ENCODE assay signal across 21 mouse cellular contexts in genomic region chr4:43029121-43029520, GRCm38 (mm10).
"Had no signal": no experiment of that assay in that cellular context is flagged by ENCODE, and none has a peak within 500 bp of the region (broad histone marks: within the 10 kb centered on the region; RNA-seq: fewer than 3 reads in every experiment).

No protein-coding gene starts in this region.

- H3K9me3 ChIP-seq: intestine, embryonic 15.5 days; kidney, embryonic 15.5 days; midbrain, embryonic 12.5 days; neural tube, embryonic 13.5 days had no signal

- H3K9ac ChIP-seq: intestine, embryonic 15.5 days; kidney, embryonic 15.5 days; liver, embryonic 14.5 days; midbrain, embryonic 12.5 days; neural tube, embryonic 13.5 days had no signal

- H3K27ac ChIP-seq: intestine, embryonic 15.5 days; kidney, embryonic 15.5 days; left cerebral cortex, adult 2 months; liver, embryonic 14.5 days; midbrain, embryonic 12.5 days; neural tube, embryonic 13.5 days; stomach, postnatal 0 days had no signal

- ATAC-seq: intestine, embryonic 15.5 days; midbrain, embryonic 16.5 days had no signal

- DNase-seq: kidney, adult 11 months; kidney, adult 8-10 months; kidney, postnatal 10 days; kidney, postnatal 36 days; layer of hippocampus, postnatal 36 days; lung, adult 2 months; lung, postnatal 14 days; lung, postnatal 4 days; right cerebral cortex, adult 18-20 months; right cerebral cortex, postnatal 14 days; right cerebral cortex, postnatal 4 days; thymus, adult 2 months; thymus, postnatal 14 days had no signal

- H3K4me3 ChIP-seq: intestine, embryonic 15.5 days; left cerebral cortex, adult 2 months; midbrain, embryonic 12.5 days; neural tube, embryonic 13.5 days had no signal

- H3K4me2 ChIP-seq: intestine, embryonic 15.5 days; kidney, embryonic 15.5 days; midbrain, embryonic 12.5 days; neural tube, embryonic 13.5 days had no signal

- H3K27me3 ChIP-seq: intestine, embryonic 15.5 days; kidney, embryonic 15.5 days; midbrain, embryonic 12.5 days; neural tube, embryonic 13.5 days had no signal
